Mouse (Mus musculus) common myeloid progenitor, adult 5-6 weeks (primary cell): ENCODE results near the gene Gpld1. TPM values are rescaled to one million over a fixed set of nuclear protein-coding genes. Genes with fewer than 3 reads are reported as not detected.

Experiments
- ATAC-seq: replicated peaks from 2 replicates; pipeline ENCODE4 v1.8.0; 2016; ENCODE audit warnings: low read depth, mild to moderate bottlenecking, moderate TSS enrichment, inconsistent platforms; ENCODE audit not compliant: poor library complexity, severe bottlenecking
- total RNA-seq: library from RNA; stranded (forward); fragments of 200-1000, 187-1606 nt; gene quantifications from 2 replicates; pipeline ENCODE4 v1.2.3, GENCODE M21; 2017

The Gpld1 gene
- total RNA-seq, 1 experiment from 2014 or later: 0.46 TPM

DNA sequence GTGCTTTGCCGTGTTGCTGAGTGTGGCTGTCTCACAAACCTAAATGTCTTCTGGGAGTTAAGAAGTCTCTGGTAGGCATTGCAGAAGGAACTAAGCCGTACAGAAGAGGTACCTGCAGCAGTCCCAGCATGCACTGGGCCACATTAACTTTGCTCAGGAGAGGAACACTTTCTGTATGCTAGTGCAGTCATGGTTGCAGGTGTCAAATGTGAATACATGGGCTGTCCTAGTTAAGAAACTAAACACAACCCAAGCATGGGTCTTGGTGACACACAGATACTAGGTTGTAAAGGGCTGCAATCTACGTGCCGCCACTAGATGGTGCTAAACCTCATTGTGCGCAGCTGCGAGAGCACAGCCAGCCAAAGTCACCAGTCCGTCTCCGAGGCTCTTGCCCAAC, 64.2 kb downstream of the Gpld1 start:
- peak; percentile 47; the same call in 1 of the 2 replicates for ATAC-seq

DNA sequence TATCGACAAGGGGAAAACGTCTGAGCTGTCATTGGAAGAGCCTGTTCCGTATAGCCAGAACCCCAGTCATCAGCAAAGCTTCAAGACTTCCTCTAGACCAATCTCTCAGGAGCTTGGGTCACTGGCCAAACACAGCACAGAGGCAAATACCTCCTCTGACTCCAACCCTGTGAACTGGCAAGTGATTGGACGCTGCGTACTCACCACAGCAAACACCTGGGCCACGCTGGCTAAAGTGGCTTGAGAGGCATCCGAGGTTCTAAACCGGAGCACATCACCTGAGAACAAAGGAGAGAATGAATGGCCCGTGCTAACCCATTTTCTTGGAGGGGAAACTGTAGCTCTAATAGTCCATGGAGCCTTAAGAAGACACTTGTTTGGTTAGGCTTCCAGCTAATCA, 75.4 kb downstream of the Gpld1 start:
- ATAC-seq: no peak

DNA sequence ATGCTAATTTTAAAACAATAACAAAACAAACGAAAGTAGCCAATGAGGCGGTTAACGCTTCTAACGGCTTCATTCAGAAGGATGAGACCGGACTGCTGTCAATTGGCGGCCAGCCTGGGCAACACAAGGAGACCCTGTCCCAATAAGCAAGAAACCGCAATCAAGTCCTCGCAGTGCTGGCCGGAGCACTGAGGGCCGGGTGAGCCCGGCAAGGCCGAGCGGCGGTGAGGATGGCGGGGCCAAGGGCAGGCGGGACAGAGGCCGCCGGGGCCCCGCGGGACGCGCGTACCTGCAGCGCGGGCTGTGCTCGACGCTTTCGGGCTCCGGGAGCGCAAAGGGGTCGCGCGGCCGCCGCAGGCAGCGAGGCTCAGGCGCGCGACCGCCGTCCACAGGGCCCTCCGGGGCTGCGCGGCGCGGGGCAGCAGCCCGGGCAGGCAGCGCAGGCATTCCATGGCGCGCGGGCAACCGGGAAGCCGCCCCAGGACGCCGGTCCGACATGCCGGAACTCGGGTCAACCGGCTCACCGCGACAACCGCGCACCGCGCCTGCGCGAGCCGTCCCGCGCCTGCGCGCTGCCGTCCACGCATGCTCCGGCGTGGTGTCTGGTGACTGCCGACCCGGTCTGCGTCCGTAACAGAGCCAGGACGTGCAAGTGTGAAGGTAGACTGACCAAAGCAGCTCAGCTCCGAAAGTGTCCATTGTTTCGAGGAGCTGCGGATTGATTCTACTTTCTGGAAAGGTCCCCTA, 77.0 kb downstream of the Gpld1 start, which contains the start of gene Mrs2:
Gene Mrs2, minus strand, starts transcription at position 587 of the 747 bp plus-strand sequence.
- ATAC-seq: peak; percentile 78

DNA sequence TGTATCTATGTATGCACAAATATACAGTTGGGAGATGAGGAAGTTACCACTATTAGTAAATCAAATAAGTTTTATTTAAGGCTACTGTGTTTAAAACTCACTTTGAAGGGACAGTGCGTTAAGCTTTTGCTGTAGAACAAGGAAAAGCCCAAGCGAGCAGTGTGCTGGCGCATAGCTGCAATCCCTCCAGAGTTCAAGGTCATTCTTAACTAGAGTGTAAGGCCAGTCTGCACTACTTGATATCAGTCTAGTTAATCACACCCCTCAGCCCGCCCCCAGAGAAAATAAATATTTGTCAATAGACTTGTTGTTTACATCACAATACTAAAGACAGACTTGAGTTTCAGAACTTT, 77.6 kb downstream of the Gpld1 start:
- no peak; the same call in 1 of the 2 replicates for ATAC-seq

DNA sequence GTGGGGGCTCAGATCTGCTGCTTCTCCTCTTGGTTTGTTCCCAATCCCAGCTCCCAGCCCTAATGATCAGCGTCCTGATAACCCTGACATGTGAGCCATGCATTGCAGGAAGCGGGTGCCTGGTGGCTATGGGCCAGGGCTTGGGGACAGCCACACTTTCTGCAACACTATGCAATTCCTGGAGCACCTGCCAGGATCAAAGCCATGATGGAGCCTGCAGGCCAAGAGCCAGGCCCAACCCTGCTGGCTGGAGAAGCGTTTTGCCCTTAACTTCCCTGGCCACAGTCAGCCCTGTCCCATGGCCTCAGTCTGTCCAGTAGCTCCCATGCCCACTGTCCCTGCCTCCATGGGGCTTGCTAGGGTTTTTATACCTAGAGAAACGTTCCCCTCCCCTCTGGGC, 79.4 kb downstream of the Gpld1 start:
- no peak for ATAC-seq

DNA sequence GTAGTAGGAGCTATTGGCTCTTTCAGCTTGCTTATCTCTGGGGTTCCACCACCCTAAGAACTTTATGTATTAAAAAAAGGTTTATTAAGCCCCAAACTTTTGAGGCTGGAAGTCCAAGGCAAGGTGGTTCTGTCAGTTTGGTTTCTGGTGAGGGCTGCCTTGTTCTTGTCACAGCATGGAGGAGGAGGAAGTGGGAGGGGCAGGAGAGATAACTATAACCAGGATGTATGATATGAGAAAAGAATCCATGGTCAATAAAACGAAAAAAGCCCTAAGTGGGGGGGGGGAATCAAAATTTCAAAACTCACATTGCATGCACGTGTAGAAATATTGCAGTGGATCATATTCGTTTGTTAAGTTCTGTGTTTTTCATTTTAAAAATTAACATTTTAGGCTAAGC, 80.2 kb downstream of the Gpld1 start:
- no peak for ATAC-seq

DNA sequence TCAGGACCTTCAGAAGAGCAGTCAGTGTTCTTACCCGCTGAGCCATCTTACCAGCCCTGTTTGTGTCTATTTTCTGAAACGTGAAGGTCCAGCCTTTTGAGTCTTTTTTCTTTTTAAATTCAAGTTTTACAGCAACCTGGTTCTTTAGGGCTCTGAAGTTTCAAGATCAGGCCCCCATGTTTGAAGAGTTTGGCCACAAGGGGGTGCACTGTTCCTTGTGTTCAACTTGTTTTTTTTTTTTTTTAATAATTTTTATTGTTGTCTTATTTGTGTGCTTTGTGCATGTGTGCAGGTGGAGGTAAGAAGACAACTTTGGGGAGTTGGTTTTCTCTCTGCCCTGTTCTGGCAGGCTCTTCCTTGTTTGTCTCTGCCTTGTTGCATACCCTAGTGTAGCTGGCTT, 81.7 kb downstream of the Gpld1 start:
- ATAC-seq: no peak

DNA sequence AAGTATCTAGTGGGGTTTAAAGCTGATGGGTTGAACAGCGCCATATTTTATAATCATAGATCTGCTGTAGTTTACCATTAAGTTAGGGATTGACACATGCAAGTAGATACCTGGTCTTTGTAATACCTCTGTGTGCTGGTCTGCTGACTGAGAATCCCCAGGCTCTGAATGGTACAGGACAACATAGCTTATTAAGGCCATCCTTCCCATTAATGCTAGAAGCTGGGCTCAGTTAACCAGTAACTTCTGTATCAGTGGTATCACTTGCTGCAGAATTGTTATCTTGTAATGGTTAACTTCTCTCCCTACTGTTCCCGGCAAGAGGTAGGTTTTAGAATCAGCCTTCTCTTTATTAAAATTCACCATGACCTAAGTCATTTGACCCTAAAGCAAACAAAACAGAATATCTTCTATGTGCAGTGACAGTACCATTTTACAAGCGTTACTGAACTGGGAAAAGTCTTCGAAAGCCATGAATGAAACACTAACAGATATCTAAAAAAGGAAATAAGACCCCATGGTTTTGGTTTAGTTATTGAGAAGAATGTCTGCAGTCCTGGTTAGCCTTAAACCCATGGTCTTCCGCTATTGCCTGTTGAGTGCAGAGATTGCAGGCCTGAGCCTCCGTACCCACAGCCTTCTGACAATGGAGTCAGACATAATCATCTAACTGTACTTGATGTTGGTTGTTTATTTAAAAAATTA, 83.6 kb downstream of the Gpld1 start:
- no peak for ATAC-seq

DNA sequence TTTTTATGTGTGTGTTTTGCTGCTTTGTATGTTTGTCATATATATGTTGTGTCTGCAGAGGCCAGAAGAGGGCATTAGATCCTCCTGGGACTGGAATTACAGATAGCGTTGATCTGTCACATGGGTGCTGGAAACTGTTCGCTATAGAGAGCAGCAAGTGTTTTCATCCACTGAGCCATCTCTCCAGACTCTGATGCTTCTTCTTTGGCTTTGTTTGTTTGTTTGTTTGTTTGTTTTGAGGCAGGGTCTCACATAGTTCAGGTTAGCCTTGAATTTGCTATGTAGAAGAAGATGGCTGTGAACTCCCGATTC, 84.1 kb downstream of the Gpld1 start:
- ATAC-seq: no peak

DNA sequence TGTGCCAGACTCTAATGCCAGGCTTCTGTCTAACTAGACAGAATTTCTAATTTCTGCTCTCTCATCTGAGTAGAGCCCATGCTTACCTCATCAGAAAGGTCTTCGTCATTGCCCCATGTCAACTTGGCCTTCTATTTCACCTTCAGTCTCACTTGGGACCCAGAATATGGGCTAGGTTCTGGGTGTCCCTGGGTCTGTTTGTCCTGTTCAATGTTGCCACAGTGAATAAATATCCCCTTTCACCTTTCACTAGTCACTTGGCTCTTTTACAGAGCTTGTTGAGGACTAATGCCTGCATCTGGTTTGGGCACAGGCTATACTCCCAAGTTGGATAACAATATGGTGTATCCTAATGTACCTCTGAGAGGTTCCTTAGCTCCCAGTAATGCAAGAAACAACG, 96.5 kb downstream of the Gpld1 start:
- no peak for ATAC-seq

Other genes with a start within 250 kb of the Gpld1 start
- gene Armh2, start 201.9 kb upstream of the Gpld1 start, total RNA-seq: not detected in 2 replicates
- gene Gmnn, start 181.2 kb upstream of the Gpld1 start, total RNA-seq: 183 and 210 TPM in 2 replicates
- gene BC005537, start 141.5 kb upstream of the Gpld1 start, total RNA-seq: 66.1 and 86.8 TPM in 2 replicates
- gene Acot13, start 111.6 kb upstream of the Gpld1 start, total RNA-seq: 40.9 and 43.1 TPM in 2 replicates
- gene Tdp2, start 111.5 kb upstream of the Gpld1 start, total RNA-seq: 70.6 and 71.9 TPM in 2 replicates
- gene D130043K22Rik, start 98.0 kb upstream of the Gpld1 start, total RNA-seq: not detected in 2 replicates
- gene Aldh5a1, start 5.5 kb upstream of the Gpld1 start, total RNA-seq: 0.58 and 1.3 TPM in 2 replicates
- 10.9 and 29.4 TPM in 2 replicates for gene Mrs2, start 77.2 kb downstream of the Gpld1 start, total RNA-seq
- gene Dcdc2a, start 112.9 kb downstream of the Gpld1 start, total RNA-seq: not detected in 2 replicates